Mouse (Mus musculus) lung, postnatal 25 days (tissue): ENCODE data around the gene Kazn.

Experiments
- DNase-seq: peaks from one replicate; pipeline ENCODE4 v3.0.0; 2022; ENCODE audit warnings: low spot score

The Kazn gene

GRCm38 (mm10) chr4:142239240-142240126, at the start of gene Kazn:
TSS of gene Kazn (minus strand) at chr4:142239401.
- DNase-seq, result peak; percentile 90

GRCm38 (mm10) chr4:142285471-142285870, 46.3 kb upstream of the Kazn start:
- DNase-seq, result no peak

DNA sequence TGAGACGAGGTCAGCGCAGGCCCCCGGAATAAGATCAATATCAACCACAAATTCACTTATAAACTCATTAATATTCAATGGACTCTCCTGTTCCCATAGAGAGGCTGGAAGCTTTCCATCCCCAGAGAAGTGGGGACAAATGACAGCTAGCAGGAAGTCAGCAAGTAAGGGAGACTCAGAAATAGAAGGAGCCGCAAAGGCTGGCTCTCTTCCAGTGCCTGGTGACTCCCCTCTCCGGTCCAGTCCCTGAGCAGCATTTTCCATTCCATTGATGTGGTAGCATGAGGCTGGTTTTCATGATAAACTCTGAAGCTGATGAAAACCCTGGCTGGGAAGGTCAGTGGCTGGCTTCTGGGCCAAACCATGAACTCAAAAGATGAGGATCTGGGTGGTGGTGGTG, 44.7 kb upstream of the Kazn start:
- DNase-seq, result no peak

- no peak for DNase-seq
These were observed 39.0 kb upstream of the Kazn start for GRCm38 (mm10) chr4:142278197-142278575.

DNA sequence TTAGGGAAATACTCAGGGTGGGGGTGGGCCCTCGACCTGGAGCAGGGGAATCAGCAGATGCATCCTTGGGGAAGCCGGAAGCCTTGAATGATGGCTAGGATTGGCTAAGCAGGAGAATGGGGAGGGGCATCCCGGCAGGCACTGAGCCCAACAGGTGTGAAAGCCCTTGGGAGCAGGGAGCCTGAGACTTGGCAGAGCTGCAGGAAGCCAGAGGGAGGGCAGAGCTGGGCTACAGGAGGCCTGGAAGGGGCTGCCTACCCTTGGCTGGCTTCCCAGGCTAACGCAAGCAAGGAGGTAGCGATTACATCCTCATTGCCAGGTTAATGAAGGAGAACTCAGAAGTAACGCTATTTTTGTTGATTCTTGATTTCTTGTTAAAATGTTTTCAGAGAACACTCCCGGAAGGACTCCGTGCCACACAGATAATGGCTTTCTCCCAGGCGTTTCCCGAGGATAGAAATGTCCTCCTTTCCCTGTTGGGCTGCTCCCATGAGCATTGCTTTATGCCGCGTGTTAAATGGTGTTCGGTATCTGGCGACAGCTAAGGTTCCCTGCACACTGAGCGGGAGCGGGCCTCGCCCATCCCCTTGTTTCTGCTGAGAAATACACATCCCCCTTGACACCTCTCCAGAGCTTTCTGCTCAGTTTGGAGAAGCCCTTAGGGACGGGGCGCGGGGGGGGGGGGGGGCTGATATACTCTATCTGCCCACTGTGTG, 38.4 kb upstream of the Kazn start:
- peak; percentile 16 for DNase-seq

DNA sequence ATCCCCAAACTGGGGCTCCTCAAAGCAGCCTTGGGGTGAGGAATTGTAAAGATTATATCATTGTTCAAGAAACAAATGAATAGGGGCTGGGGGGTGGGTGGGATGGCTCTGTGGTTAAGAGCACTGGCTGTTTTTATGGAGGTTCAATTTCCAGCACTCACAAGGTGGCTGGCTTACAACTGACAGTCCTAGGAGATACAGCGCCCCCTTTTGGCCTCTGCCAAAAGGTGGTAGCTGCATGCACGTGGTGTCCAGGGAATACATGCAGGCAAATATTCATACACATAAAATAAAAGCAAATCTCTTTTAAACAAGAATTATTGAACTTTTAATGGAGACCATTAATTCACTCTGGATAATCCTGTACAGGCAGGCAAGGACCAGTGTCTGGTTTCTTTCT, 36.0 kb upstream of the Kazn start:
- DNase-seq, result no peak

- DNase-seq, result no peak
These were observed 35.4 kb upstream of the Kazn start for GRCm38 (mm10) chr4:142274441-142275234.

DNA sequence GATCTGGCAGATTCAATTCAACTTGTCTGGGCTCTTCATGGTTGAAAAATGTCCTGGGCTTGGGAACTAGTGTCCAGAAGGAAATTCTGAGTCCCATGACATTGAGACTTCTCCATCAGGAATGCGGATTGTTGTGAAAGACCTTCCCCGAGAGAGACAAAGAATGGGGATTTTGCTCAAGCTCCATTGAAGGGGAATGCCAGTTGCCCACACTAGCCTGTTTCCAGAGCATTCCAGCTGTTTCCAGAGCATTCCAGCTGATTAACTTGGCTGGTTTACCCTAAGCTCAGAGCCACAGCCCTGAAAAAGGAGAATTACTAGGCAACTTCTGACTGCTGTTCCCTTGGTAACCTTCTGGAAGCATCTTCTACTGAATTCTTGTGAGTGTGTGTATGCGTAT, 32.3 kb upstream of the Kazn start:
- DNase-seq, result peak; percentile 2

GRCm38 (mm10) chr4:142267832-142268231, 28.6 kb upstream of the Kazn start:
- DNase-seq, result no peak

GRCm38 (mm10) chr4:142267348-142267819, 28.2 kb upstream of the Kazn start:
- DNase-seq, result no peak

- DNase-seq, result no peak
These were observed 25.1 kb upstream of the Kazn start for GRCm38 (mm10) chr4:142264335-142264734.

- no peak for DNase-seq
These were observed 22.5 kb upstream of the Kazn start for GRCm38 (mm10) chr4:142261725-142262124.

DNA sequence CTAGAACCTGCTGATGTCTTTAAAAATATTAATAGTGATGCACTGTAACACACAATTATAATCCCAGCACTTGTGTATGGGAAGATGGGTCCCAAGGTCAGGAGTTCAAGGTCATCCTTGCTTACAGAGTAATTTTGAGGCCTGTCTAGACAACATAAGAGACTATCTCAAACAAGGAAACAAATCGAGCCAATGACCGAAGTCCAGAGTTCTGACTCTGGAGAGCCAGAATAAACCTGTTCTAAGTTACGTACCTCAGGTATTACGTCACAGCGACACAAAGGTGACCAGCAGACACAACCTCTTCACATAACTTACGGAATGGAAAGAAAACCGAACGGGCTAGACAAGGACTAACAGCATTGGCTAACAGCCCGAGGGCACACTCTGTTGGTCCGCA, 19.5 kb upstream of the Kazn start:
- DNase-seq, result no peak

GRCm38 (mm10) chr4:142254088-142254487, 14.9 kb upstream of the Kazn start:
- DNase-seq, result no peak

- no peak for DNase-seq
These were observed 12.5 kb upstream of the Kazn start for GRCm38 (mm10) chr4:142251471-142252354.

- no peak for DNase-seq
These were observed 10.9 kb upstream of the Kazn start for GRCm38 (mm10) chr4:142250054-142250453.

DNA sequence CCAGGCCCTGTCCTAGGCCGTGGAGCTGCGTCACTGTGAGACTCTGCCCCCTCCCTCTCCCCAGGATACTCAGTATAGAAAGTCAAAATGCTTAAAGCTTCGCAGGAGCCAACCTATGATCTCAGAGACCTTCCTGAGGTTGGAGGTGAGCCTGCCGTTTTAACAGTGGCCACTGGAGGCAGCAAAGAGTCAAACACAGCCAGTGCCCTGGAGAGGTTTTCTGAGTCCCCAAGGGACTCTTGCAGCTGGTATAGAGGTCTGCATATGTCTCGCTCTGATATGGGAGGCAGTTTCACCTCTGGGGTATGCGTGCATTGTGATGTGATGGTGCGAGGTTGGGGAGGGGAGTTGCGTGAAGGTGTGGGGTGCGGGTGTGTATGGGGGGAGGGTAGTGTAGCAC, 10.2 kb upstream of the Kazn start:
- DNase-seq, result peak; percentile 62

DNA sequence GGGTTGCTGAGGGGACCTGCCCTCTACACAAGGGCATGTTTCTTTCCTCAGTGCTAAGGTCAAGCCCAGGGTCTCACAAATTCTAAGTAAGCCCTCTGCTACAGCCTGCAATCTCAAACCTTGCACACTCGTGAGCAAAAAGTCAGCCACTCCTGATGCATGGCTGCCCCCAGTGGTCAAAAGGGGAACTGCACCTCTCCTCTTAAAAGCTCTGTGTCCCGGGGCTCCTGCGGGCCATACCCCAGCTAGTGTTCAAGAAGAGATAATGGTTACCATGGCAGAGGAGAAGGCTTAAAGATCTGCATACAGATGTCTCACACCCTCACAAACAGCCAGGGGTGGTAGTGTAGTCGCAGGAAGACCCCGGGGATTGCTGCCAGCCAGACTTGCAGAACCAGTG, 9.2 kb upstream of the Kazn start:
- DNase-seq, result peak; percentile 80

DNA sequence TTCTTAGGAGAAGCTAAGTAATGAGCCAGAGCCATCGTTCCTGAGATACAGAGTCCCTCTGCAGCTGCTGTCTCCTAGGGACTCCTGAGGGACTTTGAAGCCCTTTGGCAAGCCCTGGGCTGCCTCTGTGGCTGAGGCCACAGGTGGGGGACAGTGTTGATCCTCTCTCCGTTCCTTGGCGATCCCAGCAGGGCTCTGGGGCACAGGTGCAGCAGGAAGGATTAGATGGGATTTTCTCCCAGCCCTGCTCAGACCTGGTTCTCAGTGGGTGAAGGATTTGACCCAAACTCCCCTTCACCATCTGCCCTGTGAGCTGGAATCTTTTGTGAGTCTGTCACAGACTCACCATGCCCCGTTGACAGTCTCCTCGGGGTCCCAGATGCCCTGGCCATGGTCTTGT, 7.5 kb upstream of the Kazn start:
- DNase-seq, result no peak

DNA sequence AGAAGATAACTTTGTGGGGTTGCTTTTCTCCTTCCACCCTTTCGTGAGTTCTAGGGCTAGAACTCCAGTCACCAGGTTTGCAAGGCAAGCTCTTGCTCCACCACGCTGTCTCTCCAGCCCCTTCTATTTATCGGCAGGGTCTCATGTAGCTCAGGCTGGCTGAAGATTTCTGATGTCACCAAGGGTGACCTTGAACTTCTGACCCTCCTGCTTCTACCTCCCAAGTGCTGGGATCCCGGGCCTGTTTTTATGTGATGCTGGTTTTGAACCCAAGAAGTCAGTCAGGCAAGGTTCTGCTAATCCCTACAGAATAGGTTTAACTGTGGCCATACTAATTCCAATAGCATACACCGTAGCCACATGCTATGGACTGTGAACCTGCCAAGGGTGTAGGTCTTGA, 5.4 kb upstream of the Kazn start:
- no peak for DNase-seq

DNA sequence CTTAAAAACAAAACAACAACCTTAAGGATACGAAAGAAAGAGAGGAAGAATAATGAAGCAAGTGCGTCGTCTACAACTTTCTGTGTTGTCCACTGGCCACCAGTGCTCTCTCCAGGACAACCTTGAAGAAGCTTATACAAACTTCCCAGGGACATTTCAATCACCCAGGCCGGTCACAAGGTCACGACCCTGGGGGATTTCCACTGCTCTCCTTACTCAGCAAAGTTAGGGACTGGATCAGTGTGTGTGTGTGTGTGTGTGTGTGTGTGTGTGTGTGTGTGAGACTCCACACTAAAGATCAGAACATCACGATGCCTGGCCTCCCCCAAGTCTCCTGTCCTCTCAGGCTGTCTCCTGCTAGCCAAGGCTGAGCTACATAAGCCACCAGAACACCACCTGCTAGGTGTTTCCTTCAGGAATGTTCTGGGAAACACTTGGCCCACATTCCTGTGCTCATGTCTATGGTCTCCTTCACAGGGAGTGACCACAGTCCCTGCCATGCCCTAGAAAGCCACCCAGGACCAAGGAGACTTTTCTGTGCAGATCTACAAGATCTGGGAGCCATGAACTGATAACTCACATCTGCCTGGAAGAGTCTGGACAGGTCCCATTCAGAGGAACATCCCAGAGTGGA, 3.7 kb upstream of the Kazn start:
- no peak for DNase-seq
